Mouse (Mus musculus) spleen, adult 2 months (tissue): Measurements from ENCODE around the gene Syce2. TPM values are rescaled to one million over a fixed set of nuclear protein-coding genes. Genes with fewer than 3 reads are reported as not detected.
A peak's percentile ranks its signal among the peaks of the same experiment; 100 is the strongest.

Experiments
- DNase-seq, 2 experiments: peaks; one replicate each; pipeline versions ENCODE4 v3.0.0 to v3.0.0-alpha.2; 2012 to 2021; ENCODE audit warnings: low spot score in 2 of 2, low read depth in 1 of 2
- H3K27ac ChIP-seq: fragments of 200-500 bp; 2 replicates; pipeline ENCODE4 v1.5.1; 2012; ENCODE audit warnings: low read length, inconsistent platforms; ENCODE audit not compliant: insufficient read depth
- H3K27me3 ChIP-seq: fragments of 200-500 bp; 2 replicates; pipeline ENCODE4 v1.6.1; 2012; ENCODE audit warnings: mild to moderate bottlenecking, moderate library complexity, low read length, inconsistent platforms; ENCODE audit not compliant: control insufficient read depth, insufficient read depth
- H3K36me3 ChIP-seq: fragments of 200-500 bp; 2 replicates; pipeline ENCODE4 v1.6.1; 2012; ENCODE audit warnings: mild to moderate bottlenecking, low read length, inconsistent platforms; ENCODE audit not compliant: control insufficient read depth, insufficient read depth
- H3K4me1 ChIP-seq: fragments of 200-500 bp; 2 replicates; pipeline ENCODE4 v1.6.1; 2011; ENCODE audit warnings: inconsistent platforms; ENCODE audit not compliant: control insufficient read depth, insufficient read depth, insufficient read length
- H3K4me3 ChIP-seq: fragments of 200-500 bp; 2 replicates; pipeline ENCODE4 v1.5.1; 2011; ENCODE audit warnings: mild to moderate bottlenecking, inconsistent platforms; ENCODE audit not compliant: insufficient read depth, insufficient read length; ENCODE audit errors: extremely low read depth
- CTCF ChIP-seq: fragments of 200-500 bp; IDR thresholded peaks from 2 replicates; pipeline ENCODE4 v1.5.1; 2011; ENCODE audit warnings: mild to moderate bottlenecking, inconsistent platforms; ENCODE audit not compliant: insufficient read depth, insufficient read length, insufficient replicate concordance; ENCODE audit errors: extremely low read depth
- POLR2A ChIP-seq: fragments of 200-500 bp; IDR thresholded peaks from 2 replicates; pipeline ENCODE4 v1.6.1; 2011; ENCODE audit warnings: low read depth, low read length, inconsistent platforms
- WGBS: fragments of 180-500 bp; shearing (Covaris S2); methylation state at CpG from one replicate; pipeline ENCODE4 v1.1.7; 2018; 5-methylcytosine and 5-hydroxymethylcytosine counted together
- polyA plus RNA-seq: library from polyadenylated mRNA; depleted of rRNA; stranded (reverse); fragments of >200 nt; gene quantifications from 2 replicates; pipeline ENCODE4 v1.2.3, GENCODE M21; 2012

The Syce2 gene
- polyA plus RNA-seq, 1 experiment = 1.8 TPM

DNA sequence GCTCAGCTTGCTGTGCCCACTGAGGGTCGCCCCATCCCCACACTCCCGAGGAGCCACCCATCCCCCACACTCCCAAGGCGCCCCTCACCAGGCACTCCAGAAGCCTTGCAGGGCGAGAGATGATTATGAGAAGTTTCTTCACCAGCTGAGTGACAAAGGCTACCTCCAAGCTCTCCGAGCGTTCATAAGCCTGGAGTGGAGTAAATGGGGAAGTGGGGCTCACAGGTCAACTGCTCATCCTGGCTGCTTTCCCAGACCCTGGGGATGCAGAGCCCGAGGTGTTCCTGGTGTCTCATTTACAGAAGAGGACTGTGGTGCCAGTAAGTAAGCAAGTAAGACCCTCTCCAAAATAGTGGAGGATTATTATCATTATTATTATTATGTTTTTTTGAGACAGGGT is 53.6 kb downstream of the Syce2 start:
- H3K4me1 ChIP-seq = peaks cover 6% of the 10 kb centered on the region; the same call in 1 of the 2 replicates
- peaks cover 4% of the 10 kb centered on the region for H3K27me3 ChIP-seq
- no peak overlapping the region for H3K27ac ChIP-seq
- no peak overlapping the region for H3K4me3 ChIP-seq
- TF ChIP-seq POLR2A = no peak
- no peak for TF ChIP-seq CTCF
- H3K36me3 ChIP-seq = no peaks in the 10 kb centered on the region
- 42% methylated on average over 7 of the region's 7 CpGs for WGBS
- DNase-seq = no peak

GRCm38 (mm10) chr8:84927513-84927912 is 55.6 kb downstream of the Syce2 start:
- Histone ChIP-seq H3K27ac (no peak overlapping the region), H3K4me1 (peaks cover 6% of the 10 kb centered on the region; the same call in 1 of the 2 replicates), H3K36me3 (no peaks in the 10 kb centered on the region), H3K27me3 (peaks cover 4% of the 10 kb centered on the region), H3K4me3 (no peak overlapping the region)
- DNase-seq = no peak
- TF ChIP-seq CTCF (no peak), POLR2A (no peak)
- WGBS = 73% methylated on average over 1 of the region's 1 CpGs

DNA sequence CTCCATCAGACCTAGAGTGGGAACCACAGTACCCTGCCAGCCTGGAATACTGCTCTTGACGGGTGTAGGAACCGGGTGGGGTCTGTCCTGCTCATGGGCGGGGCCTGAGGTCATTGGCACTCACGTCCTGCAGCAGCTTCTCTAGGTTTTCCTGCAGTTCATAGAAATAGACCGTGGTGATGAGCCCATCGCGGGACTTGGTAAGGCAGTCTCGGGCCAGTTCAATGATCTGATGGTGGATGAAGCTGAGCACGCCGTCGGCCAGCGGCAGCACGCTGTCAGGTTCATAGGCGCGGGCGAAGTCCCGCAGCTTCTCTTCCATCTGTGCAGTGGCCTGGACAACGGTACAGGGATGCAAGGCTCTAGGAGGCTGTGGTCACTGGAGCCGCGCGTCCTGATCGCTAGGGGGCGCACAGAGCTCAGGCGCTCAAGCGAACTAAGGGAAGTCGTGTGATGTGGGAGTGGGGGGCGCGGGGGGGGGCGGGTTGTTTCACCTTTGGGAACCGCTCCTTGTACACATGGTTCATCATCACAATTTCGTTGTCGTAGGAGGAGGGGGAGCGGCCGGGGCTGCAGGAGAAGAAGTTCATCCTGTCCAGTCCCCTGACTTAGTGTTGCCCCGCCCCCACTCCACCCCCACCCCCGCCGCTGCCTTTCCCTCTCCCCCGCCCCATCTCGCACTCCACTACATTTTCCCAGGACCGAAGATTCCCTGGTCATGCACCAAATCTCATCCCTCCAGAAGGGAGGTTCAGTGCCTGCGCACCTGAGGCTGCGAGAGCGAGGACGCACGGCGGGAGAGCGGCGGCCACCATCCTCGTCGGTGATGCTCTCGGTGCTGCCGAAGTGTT is 56.8 kb downstream of the Syce2 start:
- Histone ChIP-seq H3K4me3 (no peak overlapping the region), H3K36me3 (no peaks in the 10 kb centered on the region), H3K4me1 (peaks cover 6% of the 10 kb centered on the region; the same call in 1 of the 2 replicates), H3K27ac (no peak overlapping the region), H3K27me3 (peaks cover 4% of the 10 kb centered on the region)
- peak in 1 of 2 experiments; percentile 60 for DNase-seq
- no peak for TF ChIP-seq POLR2A
- TF ChIP-seq CTCF = peak; percentile 82
- WGBS = 7% methylated on average over 52 of the region's 52 CpGs

GRCm38 (mm10) chr8:84930582-84930981 is 58.7 kb downstream of the Syce2 start:
- DNase-seq = no peak
- no peak overlapping the region for H3K27ac ChIP-seq
- no peaks in the 10 kb centered on the region for H3K36me3 ChIP-seq
- H3K4me3 ChIP-seq = no peak overlapping the region
- H3K4me1 ChIP-seq = peaks cover 6% of the 10 kb centered on the region; the same call in 1 of the 2 replicates
- TF ChIP-seq POLR2A = no peak
- no peak for TF ChIP-seq CTCF
- WGBS = 91% methylated on average over 13 of the region's 13 CpGs
- peaks cover 8% of the 10 kb centered on the region for H3K27me3 ChIP-seq

- 70% methylated on average over 16 of the region's 16 CpGs for WGBS
- TF ChIP-seq POLR2A (no peak), CTCF (no peak)
- no peak for DNase-seq
- Histone ChIP-seq H3K4me1 (peaks cover 11% of the 10 kb centered on the region; the same call in 1 of the 2 replicates), H3K27me3 (peaks cover 16% of the 10 kb centered on the region), H3K36me3 (no peaks in the 10 kb centered on the region), H3K4me3 (no peak overlapping the region), H3K27ac (no peak overlapping the region)
These were observed 62.1 kb downstream of the Syce2 start for GRCm38 (mm10) chr8:84933767-84934559.

GRCm38 (mm10) chr8:84934860-84935259 is 62.9 kb downstream of the Syce2 start:
- H3K4me1 ChIP-seq = peaks cover 8% of the 10 kb centered on the region; the same call in 1 of the 2 replicates
- H3K4me3 ChIP-seq = no peak overlapping the region
- TF ChIP-seq CTCF (no peak), POLR2A (no peak)
- H3K27ac ChIP-seq = no peak overlapping the region
- peaks cover 14% of the 10 kb centered on the region for H3K27me3 ChIP-seq
- no peak for DNase-seq
- 4% methylated on average over 15 of the region's 15 CpGs for WGBS
- no peaks in the 10 kb centered on the region for H3K36me3 ChIP-seq
